ENCODE assay signal across 13 mouse cellular contexts in genomic region chr11:106355382-106356128, GRCm38 (mm10). TPM values are rescaled to one million over a fixed set of nuclear protein-coding genes. Genes with fewer than 3 reads are reported as not detected.
A peak's percentile ranks its signal among the peaks of the same experiment; 100 is the strongest.
DNase-seq lines count a peak whose midpoint lies in the region; ATAC-seq lines count a peak whose summit lies in the region.
"Had no signal": no experiment of that assay in that cellular context is flagged by ENCODE, and none has a peak within 500 bp of the region (broad histone marks: within the 10 kb centered on the region; RNA-seq: fewer than 3 reads in every experiment).

No protein-coding gene starts in this region.

- H3K4me3 ChIP-seq in kidney, embryonic 14.5 days (ENCODE audit: low read length) = no peak overlapping the region
- H3K4me3 ChIP-seq in macrophage (ENCODE audit: inconsistent target) = no peak overlapping the region
- no peak overlapping the region for H3K4me3 ChIP-seq in intestine, embryonic 15.5 days (replicated peaks)
- H3K4me3 ChIP-seq: forebrain, embryonic 13.5 days; limb, embryonic 13.5 days had no signal

- no peak for ATAC-seq in kidney, embryonic 14.5 days (ENCODE audit: low FRiP score, low TSS enrichment)
- ATAC-seq in intestine, embryonic 15.5 days = no peak
- ATAC-seq in frontal cortex, adult (ENCODE audit: low TSS enrichment) = no peak
- ATAC-seq: forebrain, embryonic 13.5 days had no signal

- no peak overlapping the region for H3K9ac ChIP-seq in kidney, embryonic 14.5 days (ENCODE audit: low read depth, low read length)
- no peak overlapping the region for H3K9ac ChIP-seq in intestine, embryonic 15.5 days
- H3K9ac ChIP-seq: forebrain, embryonic 13.5 days; limb, embryonic 13.5 days had no signal

- no peaks in the 10 kb centered on the region for H3K79me2 ChIP-seq in macrophage (ENCODE audit: inconsistent target)

- H3K27ac ChIP-seq in kidney, embryonic 14.5 days (ENCODE audit: low read depth, low read length) = no peak overlapping the region
- H3K27ac ChIP-seq in macrophage = peak overlapping the region; percentile 5
- no peak overlapping the region for H3K27ac ChIP-seq in intestine, embryonic 15.5 days
- H3K27ac ChIP-seq: forebrain, embryonic 13.5 days; limb, embryonic 13.5 days had no signal

- intact Hi-C loops in gastrocnemius, postnatal 14 days (cut with DNase I; ENCODE audit: low total_unique reads) = no loop called here

- H3K4me1 ChIP-seq in kidney, embryonic 14.5 days (ENCODE audit: control insufficient read depth, insufficient read depth, low read length) = no peaks in the 10 kb centered on the region
- peaks cover 6% of the 10 kb centered on the region; the same call in 1 of the 2 replicates for H3K4me1 ChIP-seq in intestine, embryonic 15.5 days (replicated peaks)
- H3K4me1 ChIP-seq: forebrain, embryonic 13.5 days had no signal

- H3K27me3 ChIP-seq in kidney, embryonic 14.5 days (ENCODE audit: control insufficient read depth, insufficient read depth, low read length) = no peaks in the 10 kb centered on the region
- no peaks in the 10 kb centered on the region for H3K27me3 ChIP-seq in intestine, embryonic 15.5 days (replicated peaks)
- H3K27me3 ChIP-seq: forebrain, embryonic 13.5 days; limb, embryonic 13.5 days had no signal

- H3K4me2 ChIP-seq in kidney, embryonic 14.5 days (replicated peaks; ENCODE audit: low read depth, low read length) = no peak overlapping the region
- H3K4me2 ChIP-seq in intestine, embryonic 15.5 days (replicated peaks) = no peak overlapping the region
- H3K4me2 ChIP-seq: forebrain, embryonic 13.5 days; limb, embryonic 13.5 days had no signal

- H3K9me3 ChIP-seq in kidney, embryonic 14.5 days (ENCODE audit: control insufficient read depth, low read length) = no peaks in the 10 kb centered on the region
- H3K9me3 ChIP-seq in intestine, embryonic 15.5 days = no peaks in the 10 kb centered on the region
- H3K9me3 ChIP-seq: forebrain, embryonic 13.5 days; limb, embryonic 13.5 days had no signal

- 65% methylated on average over 19 of the region's 19 CpGs for WGBS in kidney, embryonic 14.5 days
- WGBS in macrophage (ENCODE audit: missing documents) = 27% methylated on average over 19 of the region's 19 CpGs
- 46% methylated on average over 19 of the region's 19 CpGs for WGBS in intestine, embryonic 15.5 days

- peak; percentile 11 to 47 for DNase-seq in kidney, postnatal 36 days
- DNase-seq in brain, adult 2 months (ENCODE audit: low read depth, low spot score) = peak; percentile 90
- DNase-seq in gastrocnemius, postnatal 14 days = peak; percentile 48

- no peaks in the 10 kb centered on the region for H3K36me3 ChIP-seq in kidney, embryonic 14.5 days (ENCODE audit: control insufficient read depth, insufficient read depth, low read length)
- no peaks in the 10 kb centered on the region for H3K36me3 ChIP-seq in macrophage (ENCODE audit: inconsistent target)
- no peaks in the 10 kb centered on the region for H3K36me3 ChIP-seq in intestine, embryonic 15.5 days
- H3K36me3 ChIP-seq: limb, embryonic 13.5 days had no signal

RNA-seq across cellular contexts. Expression of gene Scn4a, which starts 2.5 kb away (rescaled TPM):
- 0.29 and 0.35 TPM in 2 replicates for polyA plus RNA-seq in kidney, embryonic 14.5 days (2014; fragmentation: Nextera tagmentation; extraction: Ambion mirVana)
- 100 to 1,000 TPM; 178 to 181 TPM for total RNA-seq in gastrocnemius, postnatal 14 days (2021)
- total RNA-seq in macrophage (2018; cell fraction: chromatin; rRNA removed) = 1 to 10 TPM in 1 of 26 experiments, under 1 TPM in 3, not detected in 22; 0.10 to 1.3 (median 0.41) TPM
- not detected for total RNA-seq in macrophage (2018; cell fraction: cytosol; rRNA removed)
- total RNA-seq in macrophage (2018; cell fraction: nucleus; rRNA removed) = 1 to 10 TPM in 1 of 26 experiments, under 1 TPM in 4, not detected in 21; 0.20 to 2.6 (median 0.46) TPM
- 0.03 TPM in 1 of 3 replicates, not detected in the others for polyA plus RNA-seq in macrophage (2018)
- polyA plus RNA-seq in intestine, embryonic 15.5 days (2015; fragmentation: Nextera tagmentation; extraction: Ambion mirVana) = 0.03 and 0.05 TPM in 2 replicates
- polyA plus RNA-seq: forebrain, embryonic 13.5 days; neural tube, embryonic 14.5 days had no signal

RNA-seq across cellular contexts. Expression of gene Prr29, which starts 9.7 kb away (rescaled TPM):
- 0.46 and 0.49 TPM in 2 replicates for polyA plus RNA-seq in kidney, embryonic 14.5 days (2014; fragmentation: Nextera tagmentation; extraction: Ambion mirVana)
- 10 to 100 TPM; 11.8 to 13.1 TPM for total RNA-seq in gastrocnemius, postnatal 14 days (2021)
- total RNA-seq in macrophage (2018; cell fraction: chromatin; rRNA removed) = not detected
- total RNA-seq in macrophage (2018; cell fraction: cytosol; rRNA removed) = not detected
- not detected for total RNA-seq in macrophage (2018; cell fraction: nucleus; rRNA removed)
- not detected in 3 replicates for polyA plus RNA-seq in macrophage (2018)
- 0.34 and 0.69 TPM in 2 replicates for polyA plus RNA-seq in intestine, embryonic 15.5 days (2015; fragmentation: Nextera tagmentation; extraction: Ambion mirVana)
- total RNA-seq: MEL had no signal
- polyA plus RNA-seq: forebrain, embryonic 13.5 days; neural tube, embryonic 14.5 days had no signal

RNA-seq across cellular contexts. Expression of gene Icam2, which starts 32.3 kb away (rescaled TPM):
- 65.4 and 76.2 TPM in 2 replicates for polyA plus RNA-seq in kidney, embryonic 14.5 days (2014; fragmentation: Nextera tagmentation; extraction: Ambion mirVana)
- 10 to 100 TPM; 11.7 to 12.2 TPM for total RNA-seq in gastrocnemius, postnatal 14 days (2021)
- 1 to 10 TPM in 15 of 26 experiments, under 1 TPM in 4, not detected in 7; 0.86 to 6.4 (median 2.3) TPM for total RNA-seq in macrophage (2018; cell fraction: chromatin; rRNA removed)
- total RNA-seq in macrophage (2018; cell fraction: cytosol; rRNA removed) = 10 to 100 TPM in 1 of 26 experiments, 1 to 10 TPM in 25; 3.2 to 14.2 (median 6.2) TPM
- 10 to 100 TPM in 4 of 26 experiments, 1 to 10 TPM in 22; 1.2 to 12.4 (median 6.3) TPM for total RNA-seq in macrophage (2018; cell fraction: nucleus; rRNA removed)
- polyA plus RNA-seq in macrophage (2018) = 4.3 to 7.9 TPM (median 7.0 TPM) in 3 replicates
- 38.1 and 39.3 TPM in 2 replicates for polyA plus RNA-seq in intestine, embryonic 15.5 days (2015; fragmentation: Nextera tagmentation; extraction: Ambion mirVana)

RNA-seq across cellular contexts. Expression of gene Cd79b, which starts 41.0 kb away (rescaled TPM):
- 7.3 and 7.4 TPM in 2 replicates for polyA plus RNA-seq in kidney, embryonic 14.5 days (2014; fragmentation: Nextera tagmentation; extraction: Ambion mirVana)
- 1 to 10 TPM; 1.0 to 1.1 TPM for total RNA-seq in gastrocnemius, postnatal 14 days (2021)
- 1 to 10 TPM in 1 of 26 experiments, under 1 TPM in 4, not detected in 21; 0.42 to 1.1 (median 0.64) TPM for total RNA-seq in macrophage (2018; cell fraction: chromatin; rRNA removed)
- total RNA-seq in macrophage (2018; cell fraction: cytosol; rRNA removed) = 1 to 10 TPM; 1.8 to 9.4 (median 3.6) TPM
- total RNA-seq in macrophage (2018; cell fraction: nucleus; rRNA removed) = 1 to 10 TPM in 22 of 26 experiments, under 1 TPM in 3, not detected in 1; 0.53 to 5.3 (median 2.1) TPM
- 1.9 to 4.4 TPM (median 2.9 TPM) in 3 replicates for polyA plus RNA-seq in macrophage (2018)
- polyA plus RNA-seq in intestine, embryonic 15.5 days (2015; fragmentation: Nextera tagmentation; extraction: Ambion mirVana) = 2.9 and 3.0 TPM in 2 replicates

RNA-seq across cellular contexts. Expression of gene Gh, which starts 53.9 kb away (rescaled TPM):
- not detected in 2 replicates for polyA plus RNA-seq in kidney, embryonic 14.5 days (2014; fragmentation: Nextera tagmentation; extraction: Ambion mirVana)
- not detected for total RNA-seq in gastrocnemius, postnatal 14 days (2021)
- total RNA-seq in macrophage (2018; cell fraction: chromatin; rRNA removed) = not detected
- not detected for total RNA-seq in macrophage (2018; cell fraction: cytosol; rRNA removed)
- total RNA-seq in macrophage (2018; cell fraction: nucleus; rRNA removed) = 1 to 10 TPM in 1 of 26 experiments, not detected in 25; 1.2 TPM
- not detected in 3 replicates for polyA plus RNA-seq in macrophage (2018)
- polyA plus RNA-seq in intestine, embryonic 15.5 days (2015; fragmentation: Nextera tagmentation; extraction: Ambion mirVana) = not detected in 2 replicates
- total RNA-seq: MEL had no signal
- polyA plus RNA-seq: forebrain, embryonic 13.5 days; intestine, embryonic 14.5 days; limb, embryonic 13.5 days; neural tube, embryonic 14.5 days; stomach, embryonic 16.5 days had no signal

Comparison
In these comparisons a context has a peak if more than half of its experiments do, and no peak if none do; other contexts are left out.
1. DNase-seq: peak in every context shown above with its lines; median percentile 90 in brain, adult 2 months; 48 in gastrocnemius, postnatal 14 days; 29 in kidney, postnatal 36 days.